Mouse (Mus musculus) lung, adult 2 months (tissue): ENCODE results near the gene Metap1d. TPM values are rescaled to one million over a fixed set of nuclear protein-coding genes. Genes with fewer than 3 reads are reported as not detected.

Experiments used
- DNase-seq: peaks from one replicate; pipeline ENCODE4 v3.0.0; 2022
- H3K4me1 ChIP-seq: fragments of 200-500 bp; 2 replicates; pipeline ENCODE4 v1.6.1; 2011; ENCODE audit warnings: low read length; ENCODE audit not compliant: control insufficient read depth, insufficient read depth
- H3K4me3 ChIP-seq: fragments of 200-500 bp; replicated peaks from 2 replicates; pipeline ENCODE3; 2011; ENCODE audit warnings: low read depth, mild to moderate bottlenecking, control low read depth, low read length; ENCODE audit errors: extremely low read depth
- CTCF ChIP-seq: fragments of 200-500 bp; IDR thresholded peaks from 2 replicates; pipeline ENCODE4 v1.5.1; 2011; ENCODE audit warnings: mild to moderate bottlenecking, low read length, control low read depth; ENCODE audit not compliant: insufficient read depth
- POLR2A ChIP-seq: fragments of 200-500 bp; IDR thresholded peaks from 2 replicates; pipeline ENCODE4 v1.6.1; 2011; ENCODE audit warnings: low read depth, mild to moderate bottlenecking, control low read depth, low read length, borderline replicate concordance; ENCODE audit errors: extremely low read depth
- WGBS: fragments of 180-500 bp; shearing (Covaris S2); methylation state at CpG from one replicate; pipeline ENCODE4 v1.1.7; 2018; 5-methylcytosine and 5-hydroxymethylcytosine counted together
- polyA plus RNA-seq: library from polyadenylated mRNA; depleted of rRNA; stranded (reverse); fragments of >200 nt; gene quantifications from 2 replicates; pipeline ENCODE4 v1.2.3, GENCODE M21; 2012

Metap1d gene
- polyA plus RNA-seq, 1 experiment, result 15.8 TPM

GRCm38 (mm10) chr2:71449604-71450003 lies 3.5 kb upstream of the Metap1d start:
- TF ChIP-seq CTCF, result no peak
- TF ChIP-seq POLR2A, result no peak
- Histone ChIP-seq H3K4me3 (no peak overlapping the region), H3K4me1 (no peaks in the 10 kb centered on the region; the same call in 1 of the 2 replicates)
- no peak for DNase-seq
- WGBS, result 11% methylated on average over 2 of the region's 2 CpGs

DNA sequence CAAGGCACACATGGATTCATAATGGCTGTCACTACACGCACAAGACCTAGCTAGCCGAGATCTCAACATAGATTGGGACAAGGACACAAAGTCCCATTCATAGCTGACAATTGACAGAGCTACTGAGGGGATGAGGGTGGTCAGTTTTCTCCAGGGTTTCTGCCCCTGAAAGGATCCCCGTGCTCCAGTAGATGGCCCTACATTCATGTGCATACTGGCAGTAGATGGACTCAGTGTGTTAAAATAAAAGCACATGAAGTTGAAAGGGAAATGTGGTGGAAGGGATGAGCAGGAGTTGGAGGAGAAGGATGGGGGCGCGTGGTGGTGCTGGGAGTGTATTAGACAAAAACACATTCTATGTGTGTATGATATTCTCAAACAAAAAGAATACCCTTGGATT lies 1.3 kb upstream of the Metap1d start:
- TF ChIP-seq POLR2A (no peak), CTCF (no peak)
- no peak overlapping the region for H3K4me3 ChIP-seq
- no peak for DNase-seq
- no peaks in the 10 kb centered on the region; the same call in 1 of the 2 replicates for H3K4me1 ChIP-seq
- 73% methylated on average over 5 of the region's 5 CpGs for WGBS

- no peak for TF ChIP-seq POLR2A
- TF ChIP-seq CTCF, result no peak
- H3K4me1 ChIP-seq, result no peaks in the 10 kb centered on the region; the same call in 1 of the 2 replicates
- DNase-seq, result no peak
- WGBS, result 27% methylated on average over 4 of the region's 4 CpGs
- no peak overlapping the region for H3K4me3 ChIP-seq
Measured at GRCm38 (mm10) chr2:71453917-71454260, 813 bp downstream of the Metap1d start.

GRCm38 (mm10) chr2:71458624-71459023 lies 5.5 kb downstream of the Metap1d start:
- Histone ChIP-seq H3K4me3 (no peak overlapping the region), H3K4me1 (no peaks in the 10 kb centered on the region)
- DNase-seq, result no peak
- TF ChIP-seq POLR2A (no peak), CTCF (no peak)
- WGBS, result 69% methylated on average over 13 of the region's 13 CpGs

DNA sequence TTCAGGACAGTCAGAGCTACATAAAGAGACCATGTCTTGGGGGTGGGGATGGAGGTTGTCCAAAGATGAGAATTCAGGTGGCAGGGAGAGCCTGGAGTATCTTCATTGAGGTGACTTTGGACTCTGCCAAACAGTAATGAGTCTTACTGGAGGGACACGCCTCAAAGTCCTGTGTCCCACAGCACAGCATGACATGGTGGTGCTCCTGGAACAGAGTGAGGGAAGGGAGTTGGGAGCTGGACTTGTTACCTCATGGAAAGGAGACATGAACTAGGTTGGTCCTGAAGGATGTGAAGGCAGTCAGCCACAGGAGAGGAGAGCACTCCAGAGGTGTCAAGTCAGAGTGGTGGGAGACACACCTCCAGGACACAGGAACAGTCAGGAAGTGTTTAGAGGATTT lies 6.6 kb downstream of the Metap1d start:
- TF ChIP-seq POLR2A, result no peak
- TF ChIP-seq CTCF, result no peak
- no peaks in the 10 kb centered on the region for H3K4me1 ChIP-seq
- 90% methylated on average over 1 of the region's 1 CpGs for WGBS
- DNase-seq, result no peak
- H3K4me3 ChIP-seq, result no peak overlapping the region

- 80% methylated on average over 6 of the region's 6 CpGs for WGBS
- no peak for DNase-seq
- Histone ChIP-seq H3K4me1 (no peaks in the 10 kb centered on the region), H3K4me3 (no peak overlapping the region)
- TF ChIP-seq POLR2A, result no peak
- TF ChIP-seq CTCF, result no peak
Measured at GRCm38 (mm10) chr2:71461139-71461538, 8.1 kb downstream of the Metap1d start.

GRCm38 (mm10) chr2:71461589-71461988 lies 8.5 kb downstream of the Metap1d start:
- no peak overlapping the region for H3K4me3 ChIP-seq

GRCm38 (mm10) chr2:71462066-71462465 lies 9.0 kb downstream of the Metap1d start:
- TF ChIP-seq POLR2A, result no peak
- TF ChIP-seq CTCF, result no peak
- DNase-seq, result no peak
- WGBS, result 83% methylated on average over 4 of the region's 4 CpGs
- H3K4me1 ChIP-seq, result no peaks in the 10 kb centered on the region
- no peak overlapping the region for H3K4me3 ChIP-seq

More at GRCm38 (mm10) chr2:71461589-71461988, 8.5 kb downstream of the Metap1d start:
- no peaks in the 10 kb centered on the region for H3K4me1 ChIP-seq
- no peak for DNase-seq
- 65% methylated on average over 7 of the region's 7 CpGs for WGBS
- TF ChIP-seq POLR2A (no peak), CTCF (no peak)

GRCm38 (mm10) chr2:71462553-71462952 lies 9.5 kb downstream of the Metap1d start:
- WGBS, result 75% methylated on average over 3 of the region's 3 CpGs
- TF ChIP-seq POLR2A (no peak), CTCF (no peak)
- Histone ChIP-seq H3K4me3 (no peak overlapping the region), H3K4me1 (no peaks in the 10 kb centered on the region)
- no peak for DNase-seq

GRCm38 (mm10) chr2:71466103-71466502 lies 13.0 kb downstream of the Metap1d start:
- no peak for TF ChIP-seq POLR2A
- no peak for TF ChIP-seq CTCF
- no peak overlapping the region for H3K4me3 ChIP-seq
- no peaks in the 10 kb centered on the region for H3K4me1 ChIP-seq
- 41% methylated on average over 6 of the region's 6 CpGs for WGBS
- no peak for DNase-seq
